ENCODE assay signal across 8 mouse cellular contexts in the genomic region with DNA sequence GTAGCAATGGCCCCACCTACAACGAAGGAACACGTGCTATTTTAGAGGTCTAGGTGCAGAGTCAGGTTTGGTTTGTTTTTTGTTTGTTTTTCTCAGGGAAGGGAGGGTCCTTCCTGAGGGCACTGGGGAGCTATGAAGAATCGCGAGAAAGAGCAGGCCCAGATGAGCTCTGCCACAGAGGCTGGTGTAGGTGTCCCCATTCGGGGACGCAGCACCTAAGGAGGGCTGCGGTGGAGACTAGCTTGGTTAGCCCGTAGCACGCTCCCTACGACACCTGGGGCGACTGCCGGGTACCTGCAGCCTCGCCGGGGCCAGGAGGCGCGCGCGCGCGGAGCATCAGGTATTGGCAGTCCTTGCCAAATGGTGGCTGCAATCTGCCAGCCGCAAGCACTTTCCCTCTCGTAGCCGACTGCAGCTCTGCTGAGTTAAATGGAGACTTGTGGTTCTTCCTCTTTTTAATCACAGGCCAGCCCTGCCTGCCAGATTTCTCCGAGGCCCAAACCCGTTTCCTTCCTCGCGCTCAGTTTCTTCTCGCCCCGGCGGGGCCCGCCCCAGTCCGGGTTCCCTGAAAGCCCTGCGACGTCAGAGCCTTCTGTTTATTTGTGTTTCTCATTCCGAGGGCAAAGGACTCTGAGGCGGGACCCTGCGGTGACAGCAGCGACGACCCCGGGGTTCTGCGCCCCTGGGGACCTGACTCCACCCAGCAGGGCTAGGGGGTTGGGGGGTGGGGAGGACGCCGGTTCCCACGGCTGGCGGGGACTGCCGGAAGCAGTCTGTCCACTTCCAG. TPM values are rescaled to one million over a fixed set of nuclear protein-coding genes. Genes with fewer than 3 reads are reported as not detected.
DNase-seq lines count a peak whose midpoint lies in the region; ATAC-seq lines count a peak whose summit lies in the region.

No protein-coding gene starts in this region.

- DNase-seq in left cerebral cortex, postnatal 25 days (ENCODE audit: low spot score in 2 of 2): peak; percentile 55 to 68
- DNase-seq in left cerebral cortex, postnatal 4 days: no peak
- DNase-seq in cerebellum, postnatal 25 days: peak; percentile 73 to 78
- no peak for DNase-seq in heart, embryonic 10.5 days (ENCODE audit: low spot score)
- DNase-seq in lung, postnatal 10 days: peak; percentile 84
- peak; percentile 54 for DNase-seq in right cerebral cortex, postnatal 14 days

- peaks cover 24% of the 10 kb centered on the region for H3K27me3 ChIP-seq in heart, embryonic 10.5 days (ENCODE audit: insufficient read depth, poor library complexity, severe bottlenecking)
- no peaks in the 10 kb centered on the region for H3K27me3 ChIP-seq in kidney, embryonic 14.5 days (ENCODE audit: control insufficient read depth, insufficient read depth, low read length)

- intact Hi-C loops in left cerebral cortex, postnatal 25 days (cut with DNase I): loop anchor here (5.0 kb wide), 1 partner anchor 126 kb away; a partner anchor contains a TSS
- intact Hi-C loops in left cerebral cortex, postnatal 4 days (cut with DNase I): no loop called here

- H3K36me3 ChIP-seq in heart, embryonic 10.5 days: 0 out of 2 replicates have a peak, but pooled peaks cover 4% of the 10 kb centered on the region
- H3K36me3 ChIP-seq in kidney, embryonic 14.5 days (ENCODE audit: control insufficient read depth, insufficient read depth, low read length): no peaks in the 10 kb centered on the region

- H3K27ac ChIP-seq in heart, embryonic 10.5 days: peak overlapping the region; percentile 94
- peak overlapping the region; percentile 43; the same call in 1 of the 2 replicates for H3K27ac ChIP-seq in kidney, embryonic 14.5 days (ENCODE audit: low read depth, low read length)

- H3K9ac ChIP-seq in kidney, embryonic 14.5 days (ENCODE audit: low read depth, low read length): peak overlapping the region; percentile 58

- H3K9me3 ChIP-seq in heart, embryonic 10.5 days: no peaks in the 10 kb centered on the region
- no peaks in the 10 kb centered on the region for H3K9me3 ChIP-seq in kidney, embryonic 14.5 days (ENCODE audit: control insufficient read depth, low read length)

- H3K4me3 ChIP-seq in heart, embryonic 10.5 days: peak overlapping the region; percentile 91
- H3K4me3 ChIP-seq in kidney, embryonic 14.5 days (ENCODE audit: low read length): peak overlapping the region; percentile 79

- no peak for ATAC-seq in kidney, embryonic 14.5 days (ENCODE audit: low FRiP score, low TSS enrichment)
- no peak for ATAC-seq in erythroid progenitor cell, adult 5-6 weeks (replicated peaks; ENCODE audit: low FRiP score, poor library complexity, severe bottlenecking)

- peak overlapping the region; percentile 92 for H3K4me2 ChIP-seq in kidney, embryonic 14.5 days (replicated peaks; ENCODE audit: low read depth, low read length)

- under 1% methylated on average over 46 of the region's 46 CpGs for WGBS in heart, embryonic 10.5 days
- under 1% methylated on average over 46 of the region's 46 CpGs for WGBS in kidney, embryonic 14.5 days

- H3K4me1 ChIP-seq in heart, embryonic 10.5 days: peaks cover 68% of the 10 kb centered on the region
- peaks cover 44% of the 10 kb centered on the region for H3K4me1 ChIP-seq in kidney, embryonic 14.5 days (ENCODE audit: control insufficient read depth, insufficient read depth, low read length)

RNA-seq across cellular contexts. Expression of a gene that starts 1.1 kb away (rescaled TPM):
- 10 to 100 TPM; 21.6 to 22.1 TPM for total RNA-seq in left cerebral cortex, postnatal 25 days (2021)
- total RNA-seq in left cerebral cortex, postnatal 4 days (2021): 10 to 100 TPM; 13.3 to 13.4 TPM
- 15.3 and 18.2 TPM in 2 replicates for polyA plus RNA-seq in heart, embryonic 10.5 days (2016; fragmentation: Nextera tagmentation; extraction: Ambion mirVana)
- 18.1 and 22.9 TPM in 2 replicates for polyA plus RNA-seq in kidney, embryonic 14.5 days (2014; fragmentation: Nextera tagmentation; extraction: Ambion mirVana)
- 12.2 and 14.1 TPM in 2 replicates for total RNA-seq in erythroid progenitor cell, adult 5-6 weeks (2015; ENCODE audit: low replicate concordance)
- 4.4 and 4.6 TPM in 2 replicates for total RNA-seq in erythroid progenitor cell, adult 5-6 weeks (2017; ENCODE audit: low replicate concordance)

RNA-seq across cellular contexts. Expression of a gene that starts 10.2 kb away (rescaled TPM):
- total RNA-seq in left cerebral cortex, postnatal 25 days (2021): 10 to 100 TPM in 1 of 2 experiments, 1 to 10 TPM in 1; 7.4 to 11.2 TPM
- total RNA-seq in left cerebral cortex, postnatal 4 days (2021): 10 to 100 TPM; 19.4 to 19.9 TPM
- polyA plus RNA-seq in heart, embryonic 10.5 days (2016; fragmentation: Nextera tagmentation; extraction: Ambion mirVana): 20.1 and 32.4 TPM in 2 replicates
- 16.1 and 22.6 TPM in 2 replicates for polyA plus RNA-seq in kidney, embryonic 14.5 days (2014; fragmentation: Nextera tagmentation; extraction: Ambion mirVana)
- not detected in 2 replicates for total RNA-seq in erythroid progenitor cell, adult 5-6 weeks (2015; ENCODE audit: low replicate concordance)
- 0.13 TPM in 1 of 2 replicates, not detected in the other for total RNA-seq in erythroid progenitor cell, adult 5-6 weeks (2017; ENCODE audit: low replicate concordance)

Comparison
In these comparisons a context has a peak if more than half of its experiments do, and no peak if none do; other contexts are left out.
1. DNase-seq: peak in left cerebral cortex, postnatal 25 days (2 of 2), cerebellum, postnatal 25 days (2 of 2), lung, postnatal 10 days (single experiment) and right cerebral cortex, postnatal 14 days (single experiment); none in left cerebral cortex, postnatal 4 days (single experiment) and heart, embryonic 10.5 days (single experiment).
2. RNA of a gene that starts 10.2 kb away (total RNA-seq): 19.4 to 19.9 TPM in left cerebral cortex, postnatal 4 days and 7.4 to 11.2 TPM in left cerebral cortex, postnatal 25 days; 0.13 TPM in erythroid progenitor cell, adult 5-6 weeks; every median in the first group is over 4 times any median in the second.